Mouse (Mus musculus) frontal cortex, postnatal 25 days (tissue): Measurements from ENCODE around the gene Vmn2r90.
"Not testable (repeated sequence)": the region's sequence is repeated elsewhere in the genome, so short reads cannot be mapped to it uniquely, and the experiment has no call there.

Experiments used
- DNase-seq, 2 experiments: peaks; one replicate each; pipeline ENCODE4 v3.0.0; 2022; ENCODE audit warnings: low spot score in 2 of 2

Gene Vmn2r90

DNA sequence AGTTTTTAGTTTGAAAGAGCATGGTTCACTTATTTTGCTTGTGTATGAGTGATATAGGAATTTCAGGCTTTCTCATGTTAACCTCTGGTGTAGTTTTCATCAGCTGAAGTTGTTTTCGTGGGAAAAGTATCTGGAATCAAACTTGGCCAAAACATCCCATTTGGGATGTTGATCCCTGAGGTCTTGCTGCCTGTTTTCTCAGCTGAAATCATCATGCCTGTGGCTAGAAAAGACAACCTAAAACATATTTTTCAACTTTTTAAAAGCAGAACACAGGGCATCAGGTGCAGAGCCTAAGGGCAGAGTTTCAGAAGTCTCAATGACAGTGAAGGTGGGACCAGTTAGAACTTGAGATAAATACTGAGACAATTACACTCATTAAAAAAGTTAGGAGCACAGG, at the start of gene Vmn2r90:
Gene Vmn2r90 (plus strand): TSS at position 301 of the 400 bp plus-strand sequence.
- DNase-seq: no peak

DNA sequence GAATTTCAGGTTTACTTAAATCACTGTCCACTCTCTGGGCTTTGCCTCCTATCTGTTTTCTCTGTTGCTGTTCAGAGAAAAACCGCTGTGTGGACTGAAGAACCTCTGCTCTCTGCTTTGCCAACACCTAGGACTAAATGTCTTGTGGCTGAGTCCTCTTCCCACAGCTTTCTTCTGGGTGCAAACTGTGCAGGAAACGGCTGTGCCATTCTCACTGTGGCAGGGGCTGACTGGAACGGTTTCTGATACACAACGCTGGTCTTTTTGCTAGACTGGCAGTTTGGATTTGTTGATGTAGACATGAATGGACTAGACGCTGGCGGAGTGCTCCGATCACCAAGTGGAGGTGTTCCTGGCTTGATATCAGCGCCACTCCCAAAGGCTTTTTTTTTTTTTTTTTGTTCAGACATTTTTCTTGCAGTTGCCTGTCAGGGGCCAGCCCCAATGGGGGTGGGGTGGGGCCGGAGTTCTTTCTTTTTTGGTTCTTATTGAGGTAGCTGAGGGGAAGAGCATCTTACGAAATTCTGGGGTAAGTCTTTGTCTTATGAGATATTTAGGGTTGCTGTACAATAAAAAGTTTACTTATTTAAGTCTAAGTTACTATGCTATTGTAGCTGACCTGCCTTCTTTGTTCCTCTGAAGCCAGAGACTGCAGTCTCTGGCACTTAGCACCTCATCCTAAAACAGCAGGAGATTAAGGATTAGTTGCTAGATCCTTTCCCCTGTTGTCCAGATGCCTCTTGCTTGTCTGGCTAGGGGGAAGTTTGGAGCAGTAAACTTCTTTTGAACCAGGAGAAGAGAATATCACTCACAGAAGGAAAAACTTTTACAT, 48.3 kb upstream of the Vmn2r90 start:
- no peak for DNase-seq

DNA sequence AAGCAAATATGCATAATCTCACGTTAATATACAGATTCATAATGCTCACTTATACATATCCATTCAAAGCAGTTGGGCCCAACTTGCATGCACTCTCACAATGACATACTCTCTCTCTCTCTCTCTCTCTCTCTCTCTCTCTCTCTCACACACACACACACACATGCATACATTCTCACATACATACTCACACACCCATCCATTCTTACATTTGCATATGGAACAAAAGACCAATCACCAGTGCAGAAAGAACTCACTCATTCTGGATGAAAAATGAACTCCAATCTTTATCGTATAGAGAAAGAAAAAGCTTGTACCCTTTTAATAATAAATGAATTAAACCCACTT, 47.7 kb upstream of the Vmn2r90 start:
- DNase-seq: no peak

DNA sequence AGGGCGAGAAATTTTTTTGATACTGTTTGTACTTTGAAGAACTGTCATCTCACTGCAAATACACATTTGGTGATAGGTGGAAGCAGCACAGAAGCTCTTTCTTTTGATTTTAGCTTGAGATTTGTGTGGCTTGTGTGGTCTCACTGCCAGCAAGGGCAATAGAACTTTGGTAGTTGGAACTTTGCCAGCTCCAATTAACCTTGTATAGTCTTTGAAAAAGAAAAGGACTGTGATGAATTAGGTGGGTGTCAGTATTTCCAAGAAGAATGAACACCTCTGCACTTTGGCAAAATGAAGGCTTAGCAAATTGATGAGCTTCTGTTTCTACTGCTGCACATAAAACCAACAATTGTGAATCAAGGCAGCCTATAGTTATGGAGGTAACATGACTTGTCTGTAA, 24.8 kb upstream of the Vmn2r90 start:
- DNase-seq: no peak

DNA sequence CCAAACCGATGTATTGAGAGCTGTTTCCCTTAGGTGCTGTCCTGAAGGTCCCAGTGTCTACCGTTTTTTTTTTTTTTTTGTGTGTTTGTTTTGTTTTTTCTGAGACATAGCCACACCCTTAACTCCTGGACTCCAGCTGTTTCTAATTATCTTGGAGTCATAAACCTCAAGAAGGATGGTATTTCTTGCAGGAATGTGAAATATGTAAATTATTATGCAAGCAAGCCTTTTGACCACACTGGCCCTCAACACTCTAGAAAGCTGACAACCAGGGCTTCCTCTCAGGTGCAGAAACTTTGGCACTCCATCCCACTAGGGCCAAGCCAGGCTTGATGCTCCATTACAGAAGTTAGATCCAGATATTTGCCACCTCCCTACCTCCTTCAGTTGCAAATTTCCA, 12.9 kb upstream of the Vmn2r90 start:
- no peak for DNase-seq

DNA sequence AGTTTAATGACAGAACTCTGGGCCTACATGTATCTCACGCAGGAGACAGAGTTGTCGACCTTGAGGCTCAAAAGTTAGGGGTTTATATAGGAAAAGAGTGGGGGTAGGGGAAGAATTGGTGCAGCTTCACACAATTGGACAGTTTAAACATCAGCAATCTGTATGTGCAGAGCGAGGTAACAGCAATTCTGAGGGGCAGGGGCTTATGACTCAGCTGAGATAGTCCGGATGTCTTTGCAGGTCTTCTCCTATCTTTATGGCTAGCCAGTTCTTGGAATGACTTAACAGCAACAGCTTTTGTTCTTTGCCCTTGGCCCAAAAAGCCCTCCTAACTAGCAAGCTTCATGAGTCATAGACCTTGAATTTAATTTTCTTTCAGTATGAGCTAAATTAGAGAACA, 28.8 kb downstream of the Vmn2r90 start:
- DNase-seq: not testable (repeated sequence)

DNA sequence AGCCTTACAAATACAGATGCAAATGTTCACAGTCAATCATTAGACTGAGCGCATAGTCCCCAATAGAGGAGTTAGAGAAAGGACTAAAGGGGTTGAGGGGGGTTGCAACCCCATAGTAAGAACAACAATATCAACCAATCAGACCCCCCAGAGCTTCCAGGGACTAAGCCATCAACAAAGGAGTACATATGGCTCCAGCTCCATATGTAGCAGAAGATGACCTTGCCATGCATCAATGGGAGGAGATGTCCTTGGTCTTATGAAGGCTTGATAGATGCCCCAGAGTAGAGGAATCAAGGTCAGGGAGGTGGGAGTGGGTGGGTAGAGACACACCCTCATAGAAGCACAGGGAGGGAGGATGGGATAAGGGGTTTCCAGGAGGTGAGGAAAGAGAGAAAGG, 35.1 kb downstream of the Vmn2r90 start:
- DNase-seq: no peak

DNA sequence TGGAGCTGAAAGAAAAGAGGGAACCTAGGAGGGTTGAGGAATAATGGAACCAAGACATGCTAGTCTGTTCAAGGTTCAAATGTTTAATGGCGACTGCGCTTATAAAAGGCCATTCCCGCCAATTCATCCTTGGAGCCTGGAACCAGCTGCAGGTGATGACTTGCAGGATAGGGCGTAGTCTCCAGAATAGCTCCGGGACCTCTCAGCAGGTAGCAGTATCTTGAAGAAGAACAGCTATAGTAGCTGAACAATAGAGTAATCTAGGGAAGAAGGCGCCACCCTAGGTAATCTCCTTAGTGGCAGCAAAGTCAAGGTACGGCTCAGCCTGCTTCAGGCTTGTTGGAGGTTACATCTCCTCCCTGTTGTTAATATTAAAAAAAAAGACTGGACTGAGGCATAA, 35.8 kb downstream of the Vmn2r90 start:
- not testable (repeated sequence) for DNase-seq

DNA sequence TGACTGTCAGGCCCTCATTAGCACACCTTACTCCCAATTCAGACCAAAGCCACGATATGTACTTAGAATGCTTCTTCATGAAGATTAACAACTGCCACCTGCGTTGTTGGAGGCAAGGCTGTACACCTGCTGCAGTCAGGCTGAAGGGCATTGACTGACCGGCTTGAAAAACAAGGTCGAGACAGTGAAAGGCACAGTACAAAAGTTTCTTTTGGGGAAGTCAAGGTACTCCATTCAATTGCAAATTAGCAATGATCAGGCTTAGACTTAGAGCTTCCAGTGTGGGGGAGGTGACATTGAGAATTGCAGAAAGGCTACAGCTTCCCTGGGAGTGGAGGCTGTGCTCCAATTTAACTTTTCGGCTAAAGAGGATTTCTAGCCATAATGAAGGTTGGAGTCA, 36.4 kb downstream of the Vmn2r90 start:
- DNase-seq: not testable (repeated sequence)

DNA sequence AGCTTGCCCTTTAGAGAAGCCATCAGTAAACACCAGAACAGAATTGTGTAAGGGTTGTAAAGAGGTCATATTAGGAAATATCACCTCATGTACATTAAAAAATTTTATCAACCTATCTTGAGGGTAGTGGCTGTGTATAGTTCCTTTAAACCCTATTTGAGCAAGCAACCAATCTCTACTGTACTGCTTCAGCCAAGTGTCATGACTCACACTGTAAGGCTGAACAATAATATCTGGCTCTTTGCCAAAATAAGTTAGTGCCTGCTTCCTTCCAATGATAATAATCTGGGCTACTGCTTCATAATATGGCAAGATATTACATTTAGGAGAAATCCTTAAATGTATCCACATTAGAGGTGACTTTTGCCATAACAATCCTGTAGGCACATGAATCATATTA, 38.0 kb downstream of the Vmn2r90 start:
- not testable (repeated sequence) for DNase-seq

DNA sequence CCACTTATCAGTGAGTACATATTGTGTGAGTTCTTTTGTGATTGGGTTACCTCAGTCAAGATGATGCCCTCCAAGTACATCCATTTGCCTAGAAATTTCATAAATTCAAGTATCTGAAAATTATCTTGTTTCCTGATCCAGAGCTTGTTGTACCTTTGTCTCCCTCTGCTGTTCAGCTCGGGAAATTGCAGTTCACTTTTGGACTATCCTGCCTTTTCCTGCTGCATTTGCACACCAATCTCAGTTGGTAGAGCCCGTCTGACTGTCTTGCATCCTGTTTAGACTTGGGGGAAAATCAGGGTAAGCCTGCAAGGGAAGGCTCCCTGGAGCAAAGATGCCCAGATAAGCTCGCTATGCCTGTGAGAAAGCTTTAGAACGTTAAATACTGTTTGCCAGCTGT, 45.8 kb downstream of the Vmn2r90 start:
- peak; percentile 17 to 27 for DNase-seq

DNA sequence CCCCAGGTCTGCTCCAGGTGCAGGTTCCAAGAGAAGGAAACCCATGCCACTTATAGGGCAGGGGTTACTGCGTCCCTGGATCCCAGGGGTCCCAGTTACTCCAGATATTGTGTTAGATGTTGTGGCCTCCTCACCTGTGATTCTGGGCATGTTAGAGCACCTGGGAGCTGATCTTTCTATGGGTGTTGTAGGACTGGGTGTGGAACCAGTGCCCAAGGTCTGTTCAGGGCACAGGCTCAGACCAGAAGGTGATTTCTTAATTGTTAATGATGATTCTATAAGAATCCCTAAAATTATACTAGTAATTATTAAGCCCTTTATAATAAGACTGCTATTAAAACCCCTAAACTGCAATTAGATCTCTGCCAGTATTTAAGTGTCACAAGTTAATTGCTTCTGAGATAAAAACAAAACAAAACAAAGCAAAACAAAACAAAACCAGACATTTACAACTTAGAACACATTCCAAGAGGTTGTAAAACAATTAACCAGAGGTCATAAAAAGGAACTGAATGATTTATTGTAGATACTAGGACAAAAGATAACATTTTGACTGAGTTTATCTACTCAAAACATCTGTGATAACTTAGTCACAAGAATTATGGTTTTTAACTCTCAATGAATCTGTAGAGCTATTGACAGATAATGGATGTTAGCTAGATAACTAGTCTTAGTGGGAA, 59.2 kb downstream of the Vmn2r90 start:
- DNase-seq: no peak

DNA sequence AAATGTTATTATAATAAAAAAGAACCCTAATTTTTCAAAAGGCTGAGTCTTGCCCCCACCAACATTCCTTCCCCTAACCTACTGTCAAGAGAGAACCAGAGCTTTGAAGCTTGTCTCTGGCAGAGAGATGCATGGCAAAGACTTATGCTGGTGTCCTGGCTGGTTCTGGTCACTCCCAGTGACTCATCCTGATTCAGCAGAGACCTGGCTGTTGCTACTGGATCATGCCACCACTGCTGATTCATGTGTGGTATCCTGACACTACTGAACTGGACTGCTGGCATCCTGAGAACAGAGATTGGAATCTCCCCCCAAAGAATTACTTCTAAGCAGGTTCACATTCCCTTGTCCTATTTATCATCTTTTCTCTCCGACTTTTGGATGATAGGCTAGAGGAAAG, 60.7 kb downstream of the Vmn2r90 start:
- DNase-seq: no peak

DNA sequence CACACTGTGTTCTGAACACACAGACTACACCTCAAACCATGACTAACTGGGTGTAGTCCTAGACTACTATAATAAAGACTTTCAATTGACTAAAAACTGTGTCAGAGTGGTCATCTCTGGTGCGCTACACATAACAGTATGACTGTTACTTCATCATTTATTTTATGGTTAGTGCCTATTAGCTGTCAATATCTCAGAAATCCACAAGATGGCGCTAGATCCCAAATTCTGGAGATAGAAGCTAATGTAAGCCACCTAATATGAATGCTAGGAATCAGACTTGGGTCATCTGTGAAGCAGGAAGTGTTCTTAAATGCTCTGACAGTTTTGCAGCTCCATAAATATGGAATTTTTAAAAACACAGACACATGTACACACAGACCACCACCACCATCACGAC, 62.9 kb downstream of the Vmn2r90 start:
- no peak for DNase-seq
